Mouse (Mus musculus) myocyte (in vitro differentiated cells): ENCODE results near the gene Cdhr4. TPM values are rescaled to one million over a fixed set of nuclear protein-coding genes. Genes with fewer than 3 reads are reported as not detected.

Experiments used
- H3K27me3 ChIP-seq: one replicate; pipeline ENCODE4 v1.6.1; 2011; ENCODE audit not compliant: control insufficient read depth, insufficient read depth, insufficient read length
- H3K36me3 ChIP-seq: one replicate; pipeline ENCODE4 v1.6.1; 2011; ENCODE audit not compliant: control insufficient read depth, insufficient read depth
- H3K4me2 ChIP-seq: one replicate; pipeline ENCODE4 v1.6.1; 2011; ENCODE audit warnings: low read depth, control low read depth
- H3K4me3 ChIP-seq: one replicate; pipeline ENCODE4 v1.5.1; 2011; ENCODE audit warnings: mild to moderate bottlenecking, control low read depth, moderate library complexity
- H3K79me2 ChIP-seq: one replicate; pipeline ENCODE4 v1.6.1; 2011; ENCODE audit not compliant: control insufficient read depth, insufficient read depth
- H3ac ChIP-seq: one replicate; pipeline ENCODE4 v1.6.1; 2011; ENCODE audit not compliant: control insufficient read depth, insufficient read length
- CEBPB ChIP-seq: IDR thresholded peaks from 2 replicates; pipeline ENCODE4 v1.6.1; 2011; ENCODE audit warnings: mild to moderate bottlenecking, moderate library complexity; ENCODE audit not compliant: poor library complexity, insufficient read depth, severe bottlenecking
- E2F4 ChIP-seq: IDR thresholded peaks from one replicate; pipeline ENCODE4 v1.6.1; 2011; ENCODE audit warnings: mild to moderate bottlenecking, control low read depth, moderate library complexity; ENCODE audit not compliant: insufficient read depth
- MAX ChIP-seq: IDR thresholded peaks from one replicate; pipeline ENCODE4 v1.6.1; 2011; ENCODE audit warnings: low read depth, mild to moderate bottlenecking, control low read depth
- MYOD1 ChIP-seq, 3 experiments: IDR thresholded peaks; one replicate each; pipeline ENCODE4 v1.6.1; 2011; ENCODE audit warnings: control low read depth in 2 of 3, low read depth in 2 of 3, mild to moderate bottlenecking in 2 of 3, moderate library complexity in 1 of 3; ENCODE audit not compliant: insufficient read length in 2 of 3, control insufficient read depth in 1 of 3
- MYOG ChIP-seq, 3 experiments: IDR thresholded peaks; one replicate each; pipeline ENCODE4 v1.6.1; 2011; ENCODE audit warnings: control low read depth in 2 of 3, low read depth in 2 of 3, mild to moderate bottlenecking in 2 of 3; ENCODE audit not compliant: insufficient read length in 2 of 3, control insufficient read depth in 1 of 3, insufficient read depth in 1 of 3
- POLR2A ChIP-seq: IDR thresholded peaks from one replicate; pipeline ENCODE4 v1.6.1; 2011; ENCODE audit warnings: low read depth, mild to moderate bottlenecking, control low read depth, moderate library complexity; ENCODE audit not compliant: insufficient read length
- POLR2AphosphoS2 ChIP-seq: IDR thresholded peaks from one replicate; pipeline ENCODE4 v1.6.1; 2011; ENCODE audit warnings: low read depth, control low read depth; ENCODE audit not compliant: insufficient read length
- REST ChIP-seq: IDR thresholded peaks from one replicate; pipeline ENCODE4 v1.6.1; 2011; ENCODE audit warnings: mild to moderate bottlenecking, control low read depth, moderate library complexity; ENCODE audit not compliant: insufficient read depth, insufficient read length
- SRF ChIP-seq: IDR thresholded peaks from one replicate; pipeline ENCODE4 v1.6.1; 2011; ENCODE audit warnings: low read depth; ENCODE audit not compliant: control insufficient read depth, insufficient read length
- TCF12 ChIP-seq: IDR thresholded peaks from one replicate; pipeline ENCODE4 v1.6.1; 2011; ENCODE audit warnings: mild to moderate bottlenecking, control low read depth; ENCODE audit not compliant: poor library complexity, insufficient read depth, severe bottlenecking
- TCF3 ChIP-seq: IDR thresholded peaks from one replicate; pipeline ENCODE4 v1.6.1; 2011; ENCODE audit warnings: low read depth, control low read depth; ENCODE audit not compliant: insufficient read length
- USF1 ChIP-seq: IDR thresholded peaks from one replicate; pipeline ENCODE4 v1.6.1; 2011; ENCODE audit warnings: low read depth, mild to moderate bottlenecking, control low read depth, moderate library complexity
- polyA plus RNA-seq: library from polyadenylated mRNA; unstranded; fragments of >200 nt; fragmentation: generic; extraction: Trizol; gene quantifications from one replicate; pipeline ENCODE4 v1.2.1, GENCODE M21; 2012; ENCODE audit warnings: missing spikeins

The Cdhr4 gene
- polyA plus RNA-seq, 1 experiment = not detected

- Histone ChIP-seq H3ac (no peak overlapping the region), H3K4me3 (no peak overlapping the region), H3K4me2 (no peak overlapping the region), H3K79me2 (no peaks in the 10 kb centered on the region), H3K36me3 (peaks cover 12% of the 10 kb centered on the region), H3K27me3 (no peaks in the 10 kb centered on the region)
- TF ChIP-seq MYOD1 (IDR thresholded peaks at IDR 0.05; ENCODE audit: control insufficient read depth in 1 of 3, insufficient read length in 2 of 3, low read depth in 2 of 3) = no peak
- no peak for TF ChIP-seq CEBPB
- no peak for TF ChIP-seq POLR2AphosphoS2
- TF ChIP-seq SRF = no peak
- no peak for TF ChIP-seq MYOG (IDR thresholded peaks at IDR 0.05; ENCODE audit: control insufficient read depth in 1 of 3, insufficient read depth in 1 of 3, insufficient read length in 2 of 3, low read depth in 2 of 3)
- TF ChIP-seq E2F4 = no peak
- no peak for TF ChIP-seq POLR2A
- no peak for TF ChIP-seq TCF3
- no peak for TF ChIP-seq TCF12
- no peak for TF ChIP-seq MAX
- no peak for TF ChIP-seq REST
- TF ChIP-seq USF1 = no peak
Measured at GRCm38 (mm10) chr9:108035331-108036156, 43.2 kb downstream of the Cdhr4 start.

- H3K79me2 ChIP-seq = peaks cover 5% of the 10 kb centered on the region
- peaks cover 4% of the 10 kb centered on the region for H3K36me3 ChIP-seq
Measured at GRCm38 (mm10) chr9:108044751-108045492, 52.6 kb downstream of the Cdhr4 start.

DNA sequence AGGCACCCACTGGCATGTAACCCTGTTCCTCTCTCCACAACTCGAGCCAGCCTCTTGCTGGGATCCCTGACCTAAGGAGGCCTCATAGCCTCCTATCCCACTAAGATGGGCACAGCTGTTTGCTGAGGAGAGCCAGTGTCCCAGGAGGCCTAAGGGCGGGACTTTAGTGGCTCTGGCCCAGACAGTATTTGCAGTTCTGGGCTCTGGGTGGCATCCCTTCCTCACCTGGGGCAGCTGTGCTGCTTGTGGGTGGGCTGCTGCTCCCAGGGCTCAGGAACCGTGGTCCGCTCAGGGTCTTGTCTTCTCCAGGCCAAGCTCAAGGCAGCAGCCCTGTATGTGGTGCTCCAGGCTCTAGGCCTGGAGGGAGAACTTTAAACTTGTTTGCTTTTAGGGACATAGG, 54.3 kb downstream of the Cdhr4 start:
- no peaks in the 10 kb centered on the region for H3K36me3 ChIP-seq
- no peaks in the 10 kb centered on the region for H3K27me3 ChIP-seq
- H3K4me3 ChIP-seq = no peak overlapping the region
- TF ChIP-seq CEBPB (no peak), MYOG (IDR thresholded peaks at IDR 0.05; ENCODE audit: control insufficient read depth in 1 of 3, insufficient read depth in 1 of 3, insufficient read length in 2 of 3, low read depth in 2 of 3) (no peak), E2F4 (no peak), TCF3 (no peak), REST (no peak), MYOD1 (IDR thresholded peaks at IDR 0.05; ENCODE audit: control insufficient read depth in 1 of 3, insufficient read length in 2 of 3, low read depth in 2 of 3) (no peak), POLR2A (no peak), SRF (no peak), MAX (no peak), TCF12 (no peak), POLR2AphosphoS2 (no peak), USF1 (no peak)
- peaks cover 7% of the 10 kb centered on the region for H3K79me2 ChIP-seq
- H3K4me2 ChIP-seq = no peak overlapping the region
- no peak overlapping the region for H3ac ChIP-seq

More at GRCm38 (mm10) chr9:108044751-108045492, 52.6 kb downstream of the Cdhr4 start:
- TF ChIP-seq TCF12 = no peak
- TF ChIP-seq POLR2AphosphoS2 = peak; percentile 23
- no peak overlapping the region for H3ac ChIP-seq
- no peak overlapping the region for H3K4me2 ChIP-seq
- no peaks in the 10 kb centered on the region for H3K27me3 ChIP-seq
- no peak overlapping the region for H3K4me3 ChIP-seq

DNA sequence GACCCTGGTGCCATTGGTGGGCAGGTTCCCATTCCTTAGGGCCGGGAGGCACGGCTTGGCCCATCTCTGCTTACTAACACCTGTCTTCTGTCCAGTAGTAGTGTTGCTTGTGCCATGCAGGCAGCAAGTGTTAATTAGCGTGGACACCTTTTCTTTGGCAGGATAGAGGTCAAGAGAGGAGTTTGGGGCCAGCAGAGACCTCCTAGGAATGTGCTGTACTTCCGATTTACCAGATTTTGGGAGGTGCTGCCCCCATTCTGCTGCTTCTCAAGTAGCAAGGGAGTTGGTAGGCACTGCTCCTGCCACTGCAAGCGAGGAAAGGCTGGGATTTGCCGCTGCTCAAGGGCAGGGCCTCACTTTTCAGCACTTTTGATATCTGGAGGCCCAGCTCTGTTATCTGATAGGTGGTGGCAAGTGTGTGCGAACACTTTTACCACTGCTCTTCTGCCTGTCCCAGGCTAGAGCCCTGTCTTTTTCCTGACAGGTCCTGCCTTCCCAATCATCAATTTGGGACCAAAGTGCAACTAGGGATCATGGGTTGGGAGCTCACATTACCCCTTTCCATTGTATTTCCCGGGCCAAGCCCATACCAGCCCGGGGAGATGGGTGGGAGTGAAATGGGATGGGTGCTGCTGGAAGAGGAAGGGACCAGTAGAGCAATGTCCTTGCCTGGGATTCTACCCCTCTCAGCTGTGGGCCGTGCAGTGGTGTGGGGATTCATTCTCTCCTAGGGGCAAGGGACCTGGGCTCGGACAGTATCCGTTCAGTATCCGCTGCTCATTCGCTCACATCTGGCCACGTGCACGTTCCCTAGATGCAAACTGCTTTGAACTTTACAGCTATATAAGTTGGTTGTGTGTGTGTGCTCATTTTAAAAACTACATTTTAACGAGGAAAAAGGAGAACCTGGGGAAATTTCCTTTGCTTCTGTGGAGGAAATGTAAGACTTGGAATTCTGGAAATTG, 55.6 kb downstream of the Cdhr4 start:
- Histone ChIP-seq H3ac (no peak overlapping the region), H3K27me3 (no peaks in the 10 kb centered on the region), H3K36me3 (no peaks in the 10 kb centered on the region), H3K4me2 (peak overlapping the region; percentile 88), H3K79me2 (peaks cover 7% of the 10 kb centered on the region), H3K4me3 (peak overlapping the region; percentile 77)
- no peak for TF ChIP-seq POLR2AphosphoS2
